Mouse (Mus musculus) brain, embryonic 18.5 days (tissue): ENCODE data around the gene Vmn1r13.
"Not testable (repeated sequence)": the region's sequence is repeated elsewhere in the genome, so short reads cannot be mapped to it uniquely, and the experiment has no call there.

Experiments
- DNase-seq: peaks from one replicate; pipeline ENCODE4 v3.0.0-alpha.2; 2012; ENCODE audit warnings: low read depth, low spot score

Gene Vmn1r13

GRCm38 (mm10) chr6:57202990-57203389 lies at the start of gene Vmn1r13:
TSS of gene Vmn1r13 (plus strand) at chr6:57203290.
- DNase-seq = not testable (repeated sequence)

- DNase-seq = no peak
Measured at GRCm38 (mm10) chr6:57156619-57157018, 46.5 kb upstream of the Vmn1r13 start, which contains the start of gene Vmn1r12. TSS of gene Vmn1r12 (plus strand) at chr6:57156919.

DNA sequence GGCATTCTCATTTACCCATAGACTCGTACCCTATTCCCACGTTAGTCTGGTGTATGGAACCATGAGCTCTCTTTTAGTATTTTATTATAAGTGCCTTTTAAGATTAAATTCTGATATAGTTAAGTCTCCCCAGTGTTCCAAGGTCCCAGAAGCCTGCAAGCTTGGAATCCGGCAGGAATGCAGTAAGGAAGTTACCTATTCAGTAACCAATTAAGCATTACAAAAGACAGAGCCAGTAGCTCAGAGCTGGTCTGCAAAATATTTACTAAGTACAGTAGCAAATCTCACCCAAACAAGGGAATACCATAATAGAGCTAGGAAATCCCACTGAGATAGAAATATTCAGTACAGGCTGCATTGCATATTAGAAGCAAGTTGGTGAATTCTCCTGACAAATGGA lies 13.1 kb upstream of the Vmn1r13 start:
- not testable (repeated sequence) for DNase-seq

DNA sequence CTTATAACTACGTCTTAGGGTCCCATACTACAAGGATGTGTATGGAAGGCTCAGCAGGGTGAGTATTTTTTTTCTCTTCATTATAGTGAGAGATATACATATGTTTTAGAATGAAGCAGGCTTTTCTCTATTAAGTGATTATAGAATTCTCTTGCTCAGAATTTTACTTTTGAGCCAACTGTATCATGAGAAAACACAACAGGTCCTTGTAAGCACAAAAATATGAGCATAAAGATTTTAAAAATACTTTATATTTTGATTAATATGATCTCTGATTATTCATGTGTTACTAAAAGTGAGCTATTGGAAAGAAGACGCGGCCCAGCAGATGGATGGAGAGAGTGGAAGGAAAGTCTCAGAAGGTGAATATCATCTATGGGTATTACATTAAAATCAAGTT lies 28.3 kb downstream of the Vmn1r13 start, which contains the start of gene Vmn1r14:
Gene Vmn1r14, plus strand, starts transcription at position 301 of the 400 bp plus-strand sequence.
- no peak for DNase-seq

- no peak for DNase-seq
Measured at GRCm38 (mm10) chr6:57257652-57258051, 54.6 kb downstream of the Vmn1r13 start, which contains the start of gene Vmn1r15. TSS of gene Vmn1r15 (plus strand) at chr6:57257952.

GRCm38 (mm10) chr6:57260990-57261389 lies 57.9 kb downstream of the Vmn1r13 start:
- DNase-seq = no peak
